Mouse (Mus musculus): ENCODE results near the gene Atp6v1e2.

- TF ChIP-seq CTCF (conservative IDR thresholded peaks at IDR 0.05; ENCODE audit: insufficient read depth, insufficient read length, low read depth, low read length) = no peak
- no peak for TF ChIP-seq POLR2A (IDR thresholded peaks at IDR 0.05; ENCODE audit: low read depth, low read length)
These were observed 10.3 kb upstream of the Atp6v1e2 start for GRCm38 (mm10) chr17:86957968-86958367.
